Mouse (Mus musculus): ENCODE results near the gene Invs.
A peak's percentile ranks its signal among the peaks of the same experiment; 100 is the strongest.
"Not testable (repeated sequence)": the region's sequence is repeated elsewhere in the genome, so short reads cannot be mapped to it uniquely, and the experiment has no call there.

Invs gene

DNA sequence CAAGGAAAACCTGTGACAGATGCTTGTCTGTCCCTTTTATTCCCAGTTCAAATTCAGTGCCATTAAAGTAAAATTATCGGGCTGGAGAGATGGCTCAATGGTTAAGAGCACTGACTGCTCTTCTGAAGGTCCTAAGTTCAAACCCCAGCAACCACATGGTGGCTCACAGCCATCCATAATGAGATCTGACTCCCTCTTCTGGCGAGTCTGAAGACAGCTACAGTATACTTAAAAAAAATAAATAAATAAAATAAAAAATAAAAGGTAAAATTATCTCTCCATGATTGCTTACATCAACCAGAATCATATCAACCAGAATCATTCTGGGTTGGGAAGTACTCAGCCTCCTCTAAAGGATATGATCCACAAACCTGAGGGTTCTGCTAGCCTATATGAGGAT lies 48.5 kb downstream of the Invs start:
- no peak for DNase-seq

DNA sequence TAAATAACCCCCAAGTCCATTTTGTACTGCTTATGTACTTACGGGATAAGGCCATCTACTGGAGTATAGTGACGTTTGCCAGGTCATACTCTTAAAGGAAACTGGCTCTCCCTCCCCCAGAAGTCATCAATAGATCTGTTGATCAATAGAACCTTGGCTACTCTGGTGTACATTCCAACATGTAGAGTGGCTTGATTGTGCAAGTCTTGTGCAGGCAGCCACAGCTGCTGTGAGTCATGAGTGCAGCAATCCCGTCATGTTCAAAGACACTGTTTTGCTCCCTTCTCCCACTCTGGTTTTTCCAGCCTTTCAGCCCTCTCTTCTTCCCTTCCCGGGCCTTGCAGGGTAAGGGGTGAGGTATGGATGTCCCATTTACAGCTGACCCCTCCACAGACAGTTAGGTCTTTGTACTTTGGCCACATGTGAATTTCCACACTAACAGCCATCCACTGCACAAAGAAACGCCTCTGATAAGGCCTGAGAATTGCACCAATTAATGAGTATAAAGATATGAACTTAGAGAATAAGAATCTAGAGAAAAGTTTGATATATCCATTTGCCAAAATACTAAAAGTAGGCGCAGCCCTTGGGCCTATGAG lies 53.0 kb downstream of the Invs start:
- DNase-seq, result no peak

DNA sequence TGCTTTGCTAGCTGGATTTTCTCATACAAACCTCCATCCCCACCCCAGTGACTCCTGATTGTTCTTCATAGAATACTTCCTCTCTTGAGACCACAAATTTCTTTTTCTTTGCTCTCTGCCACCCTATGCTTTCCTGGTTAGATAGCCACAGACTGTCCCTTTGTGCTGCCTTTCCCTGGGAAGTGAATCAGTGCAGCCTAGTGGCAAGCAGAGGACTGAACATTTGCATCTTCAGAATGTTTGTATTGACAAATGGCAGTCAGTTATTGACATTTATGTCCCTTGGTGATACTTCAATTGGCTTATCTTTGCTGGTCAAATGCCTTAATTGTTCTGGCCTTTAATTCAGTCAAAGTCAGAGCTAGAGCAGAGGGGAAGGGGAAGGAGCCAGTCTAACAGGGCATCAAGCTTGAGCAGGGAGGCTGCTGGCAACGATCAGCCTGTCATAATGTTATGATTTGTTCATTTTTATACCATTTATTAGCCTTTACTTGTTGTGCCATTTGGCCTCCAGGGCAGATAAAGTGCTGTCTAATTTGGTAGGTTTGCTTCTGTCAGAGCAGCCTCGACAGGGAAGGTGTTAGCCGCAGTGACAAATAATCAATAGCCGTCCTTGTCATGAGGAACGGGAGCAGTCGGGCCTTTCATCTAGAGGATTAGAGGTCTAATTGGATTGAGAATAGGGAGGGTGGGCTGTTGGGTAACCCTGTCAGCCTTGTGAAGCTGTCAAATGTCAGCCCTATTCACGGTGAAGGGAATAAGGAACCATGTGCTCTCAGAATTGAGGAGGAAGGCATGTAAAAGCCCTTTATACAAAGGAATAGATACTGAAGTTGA lies 55.6 kb downstream of the Invs start:
- no peak for DNase-seq

GRCm38 (mm10) chr4:48342705-48343104 lies 63.1 kb downstream of the Invs start:
- DNase-seq, result no peak

GRCm38 (mm10) chr4:48362367-48362766 lies 82.8 kb downstream of the Invs start:
- no peak for DNase-seq

- no peak for DNase-seq
Measured at GRCm38 (mm10) chr4:48371037-48371436, 91.5 kb downstream of the Invs start.

- peak; percentile 35 to 77 for DNase-seq
Measured at GRCm38 (mm10) chr4:48380940-48381339, 101.4 kb downstream of the Invs start.

GRCm38 (mm10) chr4:48382506-48382905 lies 102.9 kb downstream of the Invs start:
- DNase-seq, result no peak

- DNase-seq, result no peak
Measured at GRCm38 (mm10) chr4:48396949-48397348, 117.4 kb downstream of the Invs start.

- DNase-seq, result no peak
Measured at GRCm38 (mm10) chr4:48403066-48403640, 123.6 kb downstream of the Invs start.

- not testable (repeated sequence) for DNase-seq
Measured at GRCm38 (mm10) chr4:48405724-48406491, 126.3 kb downstream of the Invs start.

DNA sequence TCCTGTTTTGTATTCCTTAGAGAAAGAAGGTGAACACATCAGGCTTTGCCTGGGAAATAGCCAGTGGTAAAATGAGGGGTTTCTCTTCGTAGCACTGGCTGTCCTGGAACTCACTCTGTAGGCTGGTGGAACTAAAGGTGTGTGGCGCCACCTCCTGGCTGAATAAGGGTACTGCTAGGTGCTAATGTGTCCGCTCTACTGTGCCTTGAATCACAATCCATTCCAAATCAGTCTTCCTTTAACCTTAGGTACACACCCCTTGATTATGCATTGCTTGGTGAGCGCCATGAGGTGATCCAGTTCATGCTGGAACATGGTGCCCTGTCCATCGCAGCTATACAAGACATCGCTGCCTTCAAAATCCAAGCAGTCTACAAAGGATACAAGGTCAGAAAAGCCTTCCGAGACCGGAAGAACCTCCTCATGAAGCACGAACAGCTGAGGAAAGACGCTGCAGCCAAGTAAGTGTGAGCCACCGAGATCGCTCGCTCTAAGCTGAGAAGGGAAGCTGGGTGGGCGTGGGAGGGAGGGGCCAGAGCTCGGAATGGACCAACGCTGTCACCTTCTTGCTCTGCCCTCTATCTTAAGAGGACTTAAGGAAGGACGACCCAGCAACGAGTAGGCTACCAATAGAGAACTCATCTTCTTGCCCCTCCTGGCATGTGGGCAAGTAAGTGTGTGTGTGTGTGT lies 127.9 kb downstream of the Invs start:
- DNase-seq, result peak; percentile 7 to 41

GRCm38 (mm10) chr4:48413473-48413872 lies 133.9 kb downstream of the Invs start:
- no peak for DNase-seq

GRCm38 (mm10) chr4:48415838-48416335 lies 136.3 kb downstream of the Invs start:
- no peak for DNase-seq

GRCm38 (mm10) chr4:48418831-48419468 lies 139.4 kb downstream of the Invs start:
- DNase-seq, result no peak

- no peak for DNase-seq
Measured at GRCm38 (mm10) chr4:48422633-48423032, 143.1 kb downstream of the Invs start.

- no peak for DNase-seq
Measured at GRCm38 (mm10) chr4:48423738-48424137, 144.2 kb downstream of the Invs start.

DNA sequence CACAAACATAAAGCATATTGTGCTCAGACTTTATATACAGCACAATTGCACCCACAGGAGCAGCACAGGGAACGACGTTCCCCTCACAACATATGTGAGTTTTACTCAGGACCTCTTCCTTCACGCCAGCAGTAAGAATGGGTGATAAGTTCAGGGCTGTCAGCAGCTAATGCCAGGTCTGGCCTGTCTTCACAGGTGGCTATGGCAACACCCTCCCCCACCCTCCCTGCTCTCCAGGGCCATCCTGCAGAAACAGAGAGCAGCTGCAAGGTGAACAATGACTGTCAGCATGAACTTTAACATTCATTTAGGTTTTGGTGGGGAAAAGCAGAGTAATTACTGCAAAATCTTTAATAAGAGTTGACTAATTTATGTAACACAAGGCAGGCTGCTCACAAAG lies 147.9 kb downstream of the Invs start:
- DNase-seq, result no peak

DNA sequence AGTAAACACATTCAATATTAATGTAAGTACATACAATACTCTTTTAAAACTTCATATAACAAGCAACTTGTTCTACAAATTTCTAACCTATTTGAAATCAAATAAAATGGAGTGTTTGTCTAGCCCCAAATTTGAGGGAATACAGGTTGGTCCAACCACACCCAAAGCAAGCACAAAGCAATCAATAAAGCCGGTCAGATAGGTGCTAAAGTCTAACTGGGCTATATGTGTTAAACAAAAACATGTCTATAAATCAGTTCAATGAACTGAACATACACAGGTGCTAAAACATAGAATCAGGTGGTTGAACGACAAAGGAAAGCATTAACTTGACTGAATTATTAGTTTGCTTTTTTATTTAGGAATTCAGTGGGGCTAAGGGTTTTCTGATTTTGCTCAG lies 148.5 kb downstream of the Invs start:
- DNase-seq, result no peak

DNA sequence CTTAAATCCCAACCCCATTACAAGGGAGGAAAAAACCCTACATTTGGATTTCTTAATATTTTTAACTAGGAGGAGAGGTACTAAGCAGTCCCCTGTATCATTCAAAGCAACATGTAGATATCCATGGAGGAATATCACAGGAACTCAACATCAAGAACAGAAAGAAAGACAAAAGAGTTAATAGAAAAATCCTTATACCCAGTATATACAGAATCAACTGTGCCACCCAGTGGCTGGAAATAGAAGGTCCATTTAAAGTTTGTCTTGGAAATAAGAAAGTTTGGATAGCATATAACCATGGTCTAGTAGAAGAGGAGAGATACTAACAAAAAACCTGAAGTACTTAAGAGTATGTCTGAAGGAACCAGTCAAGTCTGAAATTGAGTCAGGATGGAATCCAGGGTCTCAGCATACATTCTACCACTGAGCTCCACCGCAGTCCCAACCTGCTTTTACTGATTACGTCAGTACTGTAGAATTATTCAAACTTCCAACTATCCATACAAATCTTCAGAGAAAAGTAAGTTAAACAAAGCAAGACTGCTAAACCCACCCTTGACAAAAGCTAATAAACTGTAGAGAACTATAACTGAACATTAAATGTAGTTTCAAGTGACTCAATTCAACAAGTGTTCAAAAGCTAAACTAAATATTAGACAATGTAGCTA lies 174.7 kb downstream of the Invs start:
- no peak for DNase-seq

DNA sequence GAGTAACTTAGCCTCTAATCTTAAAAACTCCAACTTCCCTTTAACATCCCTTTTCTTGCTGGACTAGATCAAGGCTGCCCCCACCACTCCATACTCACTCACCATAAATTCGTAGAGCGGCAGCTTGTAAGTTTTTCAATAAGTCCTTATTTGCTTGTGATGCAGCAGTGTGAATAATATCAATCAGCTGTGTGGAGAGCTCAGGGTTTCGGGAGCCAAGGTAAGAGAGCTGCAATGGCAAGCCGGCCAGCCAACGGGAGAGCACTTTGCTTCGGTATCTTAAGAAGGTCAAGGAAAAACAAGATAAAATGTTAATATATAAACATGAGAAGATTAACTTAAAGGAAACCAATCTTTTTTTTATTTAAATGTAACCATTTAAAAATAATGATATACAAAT lies 178.9 kb downstream of the Invs start:
- DNase-seq, result no peak
